Mouse (Mus musculus): Measurements from ENCODE around the gene Gm17018. TPM values are rescaled to one million over a fixed set of nuclear protein-coding genes. Genes with fewer than 3 reads are reported as not detected.

Gene Gm17018
- polyA plus RNA-seq, 1 experiment = 27.3 TPM

DNA sequence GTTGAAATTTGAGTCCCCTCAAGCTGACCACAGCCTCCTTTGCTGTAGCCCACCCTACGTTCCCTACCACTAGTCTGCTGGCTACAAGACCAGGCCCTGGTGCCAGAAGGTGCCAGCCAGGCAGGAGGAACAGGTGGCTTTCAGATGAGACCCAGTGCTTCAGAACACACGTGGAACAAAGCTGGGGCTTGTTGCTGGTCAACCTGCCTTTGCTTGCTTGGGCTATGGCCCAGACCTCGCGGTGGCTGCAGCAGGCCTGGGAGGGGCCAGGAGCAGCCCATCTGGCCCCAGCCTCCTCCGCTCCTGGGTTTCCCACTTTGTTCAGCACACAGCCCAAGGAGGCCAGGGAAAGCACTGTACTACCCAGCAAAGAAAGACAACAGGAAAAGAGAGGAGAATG is 50.4 kb downstream of the Gm17018 start:
- H3K27me3 ChIP-seq (ENCODE audit: control insufficient read depth, insufficient read depth, insufficient read length) = no peaks in the 10 kb centered on the region
- H3ac ChIP-seq (ENCODE audit: control insufficient read depth, insufficient read length) = no peak overlapping the region
- H3K36me3 ChIP-seq (ENCODE audit: control insufficient read depth, insufficient read depth) = no peaks in the 10 kb centered on the region
- peak in 2 of 3 experiments; percentile 31 to 41 for TF ChIP-seq MYOD1 (IDR thresholded peaks at IDR 0.05; ENCODE audit: control insufficient read depth in 1 of 3, insufficient read length in 2 of 3, low read depth in 2 of 3)
- no peak for TF ChIP-seq POLR2AphosphoS2 (IDR thresholded peaks at IDR 0.05; ENCODE audit: insufficient read length, low read depth)
- TF ChIP-seq REST (IDR thresholded peaks at IDR 0.05; ENCODE audit: insufficient read depth, insufficient read length) = no peak
- TF ChIP-seq MYOG (IDR thresholded peaks at IDR 0.05; ENCODE audit: control insufficient read depth in 1 of 3, insufficient read depth in 1 of 3, insufficient read length in 2 of 3, low read depth in 2 of 3) = peak in 1 of 3 experiments; percentile 36
- no peak overlapping the region for H3K4me3 ChIP-seq
- H3K79me2 ChIP-seq (ENCODE audit: control insufficient read depth, insufficient read depth) = no peaks in the 10 kb centered on the region
- H3K4me2 ChIP-seq (ENCODE audit: low read depth) = no peak overlapping the region

DNA sequence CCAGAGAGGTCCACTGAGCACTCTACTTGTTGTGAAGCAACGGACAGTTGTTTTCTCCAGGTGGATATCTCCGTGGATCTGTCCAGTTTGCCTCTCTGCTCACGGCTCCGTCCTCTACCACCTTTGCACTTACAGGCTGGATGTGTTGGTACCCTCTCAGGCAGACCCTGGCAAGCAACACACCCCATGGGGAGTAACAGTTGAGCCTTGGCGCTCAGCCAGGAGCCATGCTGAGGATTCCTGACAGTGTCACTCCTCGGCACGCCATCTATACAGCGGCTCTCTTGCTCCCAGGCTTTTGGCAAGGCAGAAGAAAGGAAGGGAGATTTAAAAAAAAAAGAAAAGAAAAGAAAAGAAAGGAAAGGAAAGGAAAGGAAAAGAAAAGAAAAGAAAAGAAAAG is 54.0 kb downstream of the Gm17018 start:
- no peaks in the 10 kb centered on the region for H3K79me2 ChIP-seq (ENCODE audit: control insufficient read depth, insufficient read depth)
- no peak for TF ChIP-seq MYOG (IDR thresholded peaks at IDR 0.05; ENCODE audit: control insufficient read depth in 1 of 3, insufficient read depth in 1 of 3, insufficient read length in 2 of 3, low read depth in 2 of 3)
- no peak for TF ChIP-seq POLR2AphosphoS2 (IDR thresholded peaks at IDR 0.05; ENCODE audit: insufficient read length, low read depth)
- TF ChIP-seq POLR2A (IDR thresholded peaks at IDR 0.05; ENCODE audit: insufficient read length, low read depth) = no peak
- TF ChIP-seq TCF3 (IDR thresholded peaks at IDR 0.05; ENCODE audit: insufficient read length, low read depth) = no peak
- TF ChIP-seq SRF (IDR thresholded peaks at IDR 0.05; ENCODE audit: control insufficient read depth, insufficient read length, low read depth) = no peak
- no peak for TF ChIP-seq TCF12 (IDR thresholded peaks at IDR 0.05; ENCODE audit: insufficient read depth, poor library complexity, severe bottlenecking)
- TF ChIP-seq E2F4 (IDR thresholded peaks at IDR 0.05; ENCODE audit: insufficient read depth) = no peak
- no peak for TF ChIP-seq CEBPB (IDR thresholded peaks at IDR 0.05; ENCODE audit: insufficient read depth, poor library complexity, severe bottlenecking)
- TF ChIP-seq MAX (IDR thresholded peaks at IDR 0.05; ENCODE audit: low read depth) = no peak
- no peak for TF ChIP-seq USF1 (IDR thresholded peaks at IDR 0.05; ENCODE audit: low read depth)
- no peak for TF ChIP-seq MYOD1 (IDR thresholded peaks at IDR 0.05; ENCODE audit: control insufficient read depth in 1 of 3, insufficient read length in 2 of 3, low read depth in 2 of 3)
- no peak for TF ChIP-seq REST (IDR thresholded peaks at IDR 0.05; ENCODE audit: insufficient read depth, insufficient read length)
- no peaks in the 10 kb centered on the region for H3K27me3 ChIP-seq (ENCODE audit: control insufficient read depth, insufficient read depth, insufficient read length)
- no peaks in the 10 kb centered on the region for H3K36me3 ChIP-seq (ENCODE audit: control insufficient read depth, insufficient read depth)
- no peak overlapping the region for H3K4me2 ChIP-seq (ENCODE audit: low read depth)
- H3ac ChIP-seq (ENCODE audit: control insufficient read depth, insufficient read length) = no peak overlapping the region
- no peak overlapping the region for H3K4me3 ChIP-seq

DNA sequence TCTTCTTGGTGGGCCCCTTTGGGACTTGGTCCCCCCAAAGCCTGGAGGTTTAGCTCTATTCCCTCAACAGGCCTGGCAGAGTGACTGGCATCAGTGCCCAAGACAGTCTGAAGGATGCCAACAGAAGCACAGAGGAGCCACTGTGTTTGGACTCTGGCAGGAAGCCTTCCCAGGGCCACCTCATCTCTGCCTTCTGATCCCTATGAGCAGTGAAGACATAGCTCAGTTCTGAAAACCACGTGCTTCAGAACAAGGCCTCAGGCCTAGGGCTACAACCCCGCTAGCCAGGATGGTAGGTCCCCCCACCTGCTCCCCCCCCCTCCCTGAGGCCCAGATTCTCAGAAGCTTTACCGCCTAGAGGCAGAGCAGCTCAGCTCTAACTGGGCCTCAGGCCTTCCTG is 54.5 kb downstream of the Gm17018 start:
- TF ChIP-seq MYOD1 (IDR thresholded peaks at IDR 0.05; ENCODE audit: control insufficient read depth in 1 of 3, insufficient read length in 2 of 3, low read depth in 2 of 3) = no peak
- no peak for TF ChIP-seq TCF3 (IDR thresholded peaks at IDR 0.05; ENCODE audit: insufficient read length, low read depth)
- TF ChIP-seq POLR2AphosphoS2 (IDR thresholded peaks at IDR 0.05; ENCODE audit: insufficient read length, low read depth) = no peak
- TF ChIP-seq MAX (IDR thresholded peaks at IDR 0.05; ENCODE audit: low read depth) = no peak
- no peak for TF ChIP-seq MYOG (IDR thresholded peaks at IDR 0.05; ENCODE audit: control insufficient read depth in 1 of 3, insufficient read depth in 1 of 3, insufficient read length in 2 of 3, low read depth in 2 of 3)
- TF ChIP-seq USF1 (IDR thresholded peaks at IDR 0.05; ENCODE audit: low read depth) = no peak
- no peak overlapping the region for H3K4me2 ChIP-seq (ENCODE audit: low read depth)
- H3K79me2 ChIP-seq (ENCODE audit: control insufficient read depth, insufficient read depth) = no peaks in the 10 kb centered on the region
- H3K36me3 ChIP-seq (ENCODE audit: control insufficient read depth, insufficient read depth) = no peaks in the 10 kb centered on the region
- H3K27me3 ChIP-seq (ENCODE audit: control insufficient read depth, insufficient read depth, insufficient read length) = no peaks in the 10 kb centered on the region
- H3ac ChIP-seq (ENCODE audit: control insufficient read depth, insufficient read length) = no peak overlapping the region
- no peak overlapping the region for H3K4me3 ChIP-seq

DNA sequence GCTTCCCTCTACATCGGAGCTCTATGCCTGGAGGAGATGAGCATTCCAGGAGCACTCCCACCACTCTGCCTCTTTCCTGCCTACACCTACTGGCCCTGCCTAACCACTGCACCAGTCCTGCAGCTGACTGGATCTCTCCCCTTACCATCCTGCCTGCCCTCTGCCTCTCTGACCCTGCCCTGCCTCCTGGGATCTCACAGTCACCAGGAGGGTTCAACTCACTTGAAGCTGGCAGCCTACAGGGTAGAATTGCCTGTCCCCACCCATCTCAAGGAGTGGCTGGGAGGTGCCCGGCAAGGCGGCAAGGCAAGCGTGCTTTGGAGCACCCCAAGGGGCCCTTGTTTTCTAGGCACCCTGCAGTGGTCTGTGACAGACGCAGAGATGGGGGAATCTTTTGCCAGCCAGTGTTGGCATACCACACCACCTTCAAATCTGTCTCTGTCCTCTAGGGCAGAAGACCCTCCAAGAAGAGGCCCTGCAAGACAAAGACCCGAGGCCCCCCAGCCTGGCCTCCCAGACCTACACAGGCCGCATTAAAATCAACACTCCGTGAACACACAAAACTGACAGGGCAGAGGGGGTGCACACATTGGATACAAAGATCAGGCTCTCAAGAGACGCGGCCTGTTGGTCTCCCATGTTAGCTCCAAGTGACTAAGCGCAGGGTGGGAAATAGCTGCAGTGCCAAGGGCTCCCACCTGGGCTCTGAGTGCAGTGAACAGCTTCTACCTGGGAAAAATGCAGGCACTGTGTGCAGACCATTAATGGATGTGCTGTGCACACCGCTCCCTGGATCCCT is 55.2 kb downstream of the Gm17018 start:
- Histone ChIP-seq H3K4me3 (no peak overlapping the region), H3K27me3 (ENCODE audit: control insufficient read depth, insufficient read depth, insufficient read length) (no peaks in the 10 kb centered on the region), H3K36me3 (ENCODE audit: control insufficient read depth, insufficient read depth) (no peaks in the 10 kb centered on the region), H3K4me2 (ENCODE audit: low read depth) (no peak overlapping the region), H3ac (ENCODE audit: control insufficient read depth, insufficient read length) (no peak overlapping the region), H3K79me2 (ENCODE audit: control insufficient read depth, insufficient read depth) (no peaks in the 10 kb centered on the region)
- TF ChIP-seq CEBPB (IDR thresholded peaks at IDR 0.05; ENCODE audit: insufficient read depth, poor library complexity, severe bottlenecking) = no peak
- no peak for TF ChIP-seq SRF (IDR thresholded peaks at IDR 0.05; ENCODE audit: control insufficient read depth, insufficient read length, low read depth)
- TF ChIP-seq TCF3 (IDR thresholded peaks at IDR 0.05; ENCODE audit: insufficient read length, low read depth) = no peak
- TF ChIP-seq REST (IDR thresholded peaks at IDR 0.05; ENCODE audit: insufficient read depth, insufficient read length) = no peak
- no peak for TF ChIP-seq MYOD1 (IDR thresholded peaks at IDR 0.05; ENCODE audit: control insufficient read depth in 1 of 3, insufficient read length in 2 of 3, low read depth in 2 of 3)
- TF ChIP-seq MYOG (IDR thresholded peaks at IDR 0.05; ENCODE audit: control insufficient read depth in 1 of 3, insufficient read depth in 1 of 3, insufficient read length in 2 of 3, low read depth in 2 of 3) = no peak
- no peak for TF ChIP-seq MAX (IDR thresholded peaks at IDR 0.05; ENCODE audit: low read depth)
- TF ChIP-seq USF1 (IDR thresholded peaks at IDR 0.05; ENCODE audit: low read depth) = no peak
- TF ChIP-seq POLR2AphosphoS2 (IDR thresholded peaks at IDR 0.05; ENCODE audit: insufficient read length, low read depth) = no peak
- TF ChIP-seq TCF12 (IDR thresholded peaks at IDR 0.05; ENCODE audit: insufficient read depth, poor library complexity, severe bottlenecking) = no peak
- no peak for TF ChIP-seq E2F4 (IDR thresholded peaks at IDR 0.05; ENCODE audit: insufficient read depth)
- TF ChIP-seq POLR2A (IDR thresholded peaks at IDR 0.05; ENCODE audit: insufficient read length, low read depth) = no peak

DNA sequence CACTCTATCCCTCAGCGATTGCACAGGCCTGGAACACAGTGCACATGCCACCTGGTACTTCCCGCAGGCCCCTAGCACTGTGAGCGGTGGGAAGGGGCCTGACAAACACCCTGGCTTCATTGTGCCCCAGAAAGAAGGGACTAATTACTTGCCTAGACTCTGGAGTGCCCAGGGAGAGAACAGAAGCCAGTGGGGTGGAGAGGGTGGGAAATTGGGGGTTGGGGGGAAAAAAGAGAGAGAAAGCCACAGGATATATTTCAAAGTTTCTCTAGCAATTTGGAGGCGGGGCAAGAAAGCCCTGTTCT is 55.8 kb downstream of the Gm17018 start:
- Histone ChIP-seq H3K4me2 (ENCODE audit: low read depth) (no peak overlapping the region), H3K27me3 (ENCODE audit: control insufficient read depth, insufficient read depth, insufficient read length) (no peaks in the 10 kb centered on the region), H3K79me2 (ENCODE audit: control insufficient read depth, insufficient read depth) (no peaks in the 10 kb centered on the region), H3K36me3 (ENCODE audit: control insufficient read depth, insufficient read depth) (no peaks in the 10 kb centered on the region), H3ac (ENCODE audit: control insufficient read depth, insufficient read length) (no peak overlapping the region), H3K4me3 (no peak overlapping the region)
- TF ChIP-seq E2F4 (IDR thresholded peaks at IDR 0.05; ENCODE audit: insufficient read depth) (no peak), TCF3 (IDR thresholded peaks at IDR 0.05; ENCODE audit: insufficient read length, low read depth) (no peak), POLR2A (IDR thresholded peaks at IDR 0.05; ENCODE audit: insufficient read length, low read depth) (no peak), MAX (IDR thresholded peaks at IDR 0.05; ENCODE audit: low read depth) (no peak), CEBPB (IDR thresholded peaks at IDR 0.05; ENCODE audit: insufficient read depth, poor library complexity, severe bottlenecking) (no peak), POLR2AphosphoS2 (IDR thresholded peaks at IDR 0.05; ENCODE audit: insufficient read length, low read depth) (no peak), REST (IDR thresholded peaks at IDR 0.05; ENCODE audit: insufficient read depth, insufficient read length) (no peak), USF1 (IDR thresholded peaks at IDR 0.05; ENCODE audit: low read depth) (no peak), MYOG (IDR thresholded peaks at IDR 0.05; ENCODE audit: control insufficient read depth in 1 of 3, insufficient read depth in 1 of 3, insufficient read length in 2 of 3, low read depth in 2 of 3) (no peak), TCF12 (IDR thresholded peaks at IDR 0.05; ENCODE audit: insufficient read depth, poor library complexity, severe bottlenecking) (no peak)

Measured in myocyte (in vitro differentiated cells).